Mouse (Mus musculus): Measurements from ENCODE around the gene Vps29. TPM values are rescaled to one million over a fixed set of nuclear protein-coding genes. Genes with fewer than 3 reads are reported as not detected.

The Vps29 gene
- polyA plus RNA-seq, 1 experiment: 105 TPM

DNA sequence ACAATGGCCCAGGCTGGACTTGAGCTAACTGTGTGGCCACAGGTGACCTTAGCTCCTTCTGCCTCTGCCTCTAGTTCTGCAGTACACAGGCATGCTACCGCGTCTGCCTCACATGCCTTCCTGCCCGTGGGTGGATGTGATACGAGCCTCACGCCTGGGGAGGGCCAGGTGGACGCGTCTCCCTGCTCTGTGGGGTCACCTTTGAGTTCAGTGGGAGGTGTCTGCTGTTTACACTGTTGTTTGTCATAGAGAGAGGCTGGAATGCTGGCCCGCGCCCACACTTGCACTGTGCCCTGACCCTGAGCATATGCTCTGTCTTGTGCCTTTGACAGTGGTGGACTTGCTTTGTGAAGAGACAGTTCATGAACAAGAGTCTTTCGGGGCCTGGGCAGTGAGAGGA lies 51.4 kb downstream of the Vps29 start:
- no peak for TF ChIP-seq CTCF (IDR thresholded peaks at IDR 0.05; ENCODE audit: low read depth, low read length)
- no peak for TF ChIP-seq POLR2A (IDR thresholded peaks at IDR 0.05; ENCODE audit: insufficient read depth, low read length)
- TF ChIP-seq EP300 (IDR thresholded peaks at IDR 0.05; ENCODE audit: insufficient read depth, low read depth, low read length): no peak
- no peak overlapping the region for H3K9ac ChIP-seq (ENCODE audit: low read depth, poor library complexity, severe bottlenecking)
- peaks cover 7% of the 10 kb centered on the region; the same call in 1 of the 2 replicates for H3K36me3 ChIP-seq (ENCODE audit: control insufficient read depth, insufficient read depth, low read length, poor library complexity, severe bottlenecking)
- H3K27me3 ChIP-seq (ENCODE audit: control insufficient read depth, insufficient read depth, low read length, poor library complexity, severe bottlenecking): no peaks in the 10 kb centered on the region
- H3K9me3 ChIP-seq (replicated peaks; ENCODE audit: control insufficient read depth, insufficient read depth, low read length, poor library complexity, severe bottlenecking): no peaks in the 10 kb centered on the region
- H3K4me3 ChIP-seq (ENCODE audit: low read depth, low read length): no peak overlapping the region
- no peaks in the 10 kb centered on the region for H3K4me1 ChIP-seq (ENCODE audit: control insufficient read depth, insufficient read depth, low read length)
- H3K27ac ChIP-seq (ENCODE audit: insufficient read depth, low read length): no peak overlapping the region

DNA sequence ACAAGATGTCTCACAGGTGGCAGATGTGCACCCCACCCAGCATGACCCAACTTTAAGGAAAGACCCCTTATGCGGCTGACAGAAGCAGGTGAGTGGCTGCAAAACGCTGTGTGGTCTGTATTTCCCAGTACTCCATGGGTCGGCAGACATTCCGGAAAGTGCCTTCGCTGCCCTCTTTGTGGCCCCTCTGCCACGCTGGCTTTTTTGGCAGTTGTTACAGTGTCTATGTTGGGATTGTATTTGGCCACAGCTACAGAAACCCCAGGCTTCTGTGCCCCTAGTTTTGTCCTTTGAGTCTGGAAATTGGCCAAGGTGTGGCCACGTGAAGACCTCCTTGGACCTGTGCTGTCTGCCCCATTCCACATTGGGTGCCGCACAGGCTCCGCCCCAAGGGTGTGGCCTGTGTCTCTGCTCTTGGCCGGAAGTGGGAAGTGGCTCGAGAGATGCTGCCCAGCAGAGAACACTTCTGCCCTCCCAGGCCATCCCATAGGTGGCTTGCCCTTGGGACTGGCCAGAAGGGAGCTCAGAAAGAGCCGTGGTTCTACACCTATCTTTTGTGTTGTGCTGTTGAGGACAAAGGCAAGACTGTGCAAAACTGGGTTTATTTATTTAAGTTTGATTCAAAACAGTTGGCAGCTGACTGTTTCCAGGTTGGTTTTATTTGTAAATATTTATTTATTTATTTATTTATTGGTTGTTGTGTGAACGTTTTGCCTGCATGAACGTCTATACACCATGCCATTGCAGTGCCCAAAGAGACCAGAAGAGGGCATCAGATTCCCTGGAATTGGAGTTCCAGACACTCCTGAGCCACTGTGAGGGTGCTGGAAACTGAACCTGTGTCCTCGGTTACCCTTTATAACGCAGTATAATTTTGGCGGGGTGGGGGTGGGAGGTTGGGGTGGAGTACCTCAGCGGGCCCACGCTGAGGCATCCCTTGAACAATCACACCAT lies 55.8 kb downstream of the Vps29 start:
- Histone ChIP-seq H3K27ac (ENCODE audit: insufficient read depth, low read length) (no peak overlapping the region), H3K4me1 (ENCODE audit: control insufficient read depth, insufficient read depth, low read length) (no peaks in the 10 kb centered on the region), H3K4me3 (ENCODE audit: low read depth, low read length) (peak overlapping the region; percentile 10; the same call in 1 of the 2 replicates), H3K9me3 (replicated peaks; ENCODE audit: control insufficient read depth, insufficient read depth, low read length, poor library complexity, severe bottlenecking) (no peaks in the 10 kb centered on the region), H3K36me3 (ENCODE audit: control insufficient read depth, insufficient read depth, low read length, poor library complexity, severe bottlenecking) (0 out of 2 replicates have a peak, but pooled peaks cover 2% of the 10 kb centered on the region), H3K27me3 (ENCODE audit: control insufficient read depth, insufficient read depth, low read length, poor library complexity, severe bottlenecking) (no peaks in the 10 kb centered on the region), H3K9ac (ENCODE audit: low read depth, poor library complexity, severe bottlenecking) (no peak overlapping the region)
- peak; percentile 32 for TF ChIP-seq CTCF (IDR thresholded peaks at IDR 0.05; ENCODE audit: low read depth, low read length)
- TF ChIP-seq EP300 (IDR thresholded peaks at IDR 0.05; ENCODE audit: insufficient read depth, low read depth, low read length): no peak

DNA sequence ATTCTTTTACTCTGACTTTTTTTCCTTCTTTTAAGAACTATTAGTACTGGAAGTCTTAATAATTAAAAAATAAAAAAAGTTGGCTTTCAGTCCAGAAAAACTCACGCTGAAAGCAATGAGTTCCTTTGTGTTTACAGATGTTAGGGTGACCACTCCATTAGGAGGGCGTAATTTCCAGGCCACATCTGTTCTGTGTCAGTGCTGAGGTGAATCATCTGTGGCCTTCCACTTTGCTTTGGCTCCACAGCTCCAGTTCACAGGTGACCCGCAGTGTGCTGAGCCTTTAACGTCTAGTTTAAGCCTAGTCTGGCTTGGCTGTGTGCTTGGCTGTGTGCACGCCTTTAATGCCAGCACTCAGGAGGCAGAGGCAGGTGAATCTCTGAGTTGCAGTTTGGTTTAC lies 57.7 kb downstream of the Vps29 start:
- no peaks in the 10 kb centered on the region for H3K27me3 ChIP-seq (ENCODE audit: control insufficient read depth, insufficient read depth, low read length, poor library complexity, severe bottlenecking)
- H3K4me1 ChIP-seq (ENCODE audit: control insufficient read depth, insufficient read depth, low read length): no peaks in the 10 kb centered on the region
- H3K36me3 ChIP-seq (ENCODE audit: control insufficient read depth, insufficient read depth, low read length, poor library complexity, severe bottlenecking): no peaks in the 10 kb centered on the region
- H3K9me3 ChIP-seq (replicated peaks; ENCODE audit: control insufficient read depth, insufficient read depth, low read length, poor library complexity, severe bottlenecking): no peaks in the 10 kb centered on the region
- H3K9ac ChIP-seq (ENCODE audit: low read depth, poor library complexity, severe bottlenecking): no peak overlapping the region
- H3K27ac ChIP-seq (ENCODE audit: insufficient read depth, low read length): no peak overlapping the region
- TF ChIP-seq CTCF (IDR thresholded peaks at IDR 0.05; ENCODE audit: low read depth, low read length) (no peak), POLR2A (IDR thresholded peaks at IDR 0.05; ENCODE audit: insufficient read depth, low read length) (no peak), EP300 (IDR thresholded peaks at IDR 0.05; ENCODE audit: insufficient read depth, low read depth, low read length) (no peak)
- H3K4me3 ChIP-seq (ENCODE audit: low read depth, low read length): no peak overlapping the region

DNA sequence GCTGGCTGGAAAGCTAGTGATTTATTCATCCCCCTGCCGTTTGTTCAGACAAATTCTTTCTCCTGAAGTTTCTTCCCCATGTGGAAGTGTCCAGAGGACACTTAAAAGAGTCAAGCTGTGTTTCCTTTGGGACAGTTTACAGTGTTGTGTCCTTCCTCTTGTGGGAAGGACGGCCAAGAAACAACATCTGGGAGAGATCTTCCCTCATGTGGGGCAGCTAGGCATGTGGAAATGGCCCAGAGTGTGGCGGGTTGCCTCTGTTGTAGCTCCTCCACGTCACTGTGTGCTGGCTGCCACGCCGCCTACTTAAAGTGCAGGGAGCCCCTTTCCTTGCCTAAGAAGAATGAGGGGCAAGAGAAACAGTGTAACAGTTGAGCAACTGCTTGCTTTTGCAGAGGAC lies 58.7 kb downstream of the Vps29 start:
- Histone ChIP-seq H3K4me3 (ENCODE audit: low read depth, low read length) (no peak overlapping the region), H3K9me3 (replicated peaks; ENCODE audit: control insufficient read depth, insufficient read depth, low read length, poor library complexity, severe bottlenecking) (no peaks in the 10 kb centered on the region), H3K4me1 (ENCODE audit: control insufficient read depth, insufficient read depth, low read length) (no peaks in the 10 kb centered on the region), H3K27me3 (ENCODE audit: control insufficient read depth, insufficient read depth, low read length, poor library complexity, severe bottlenecking) (no peaks in the 10 kb centered on the region), H3K9ac (ENCODE audit: low read depth, poor library complexity, severe bottlenecking) (no peak overlapping the region), H3K36me3 (ENCODE audit: control insufficient read depth, insufficient read depth, low read length, poor library complexity, severe bottlenecking) (no peaks in the 10 kb centered on the region), H3K27ac (ENCODE audit: insufficient read depth, low read length) (no peak overlapping the region)
- TF ChIP-seq EP300 (IDR thresholded peaks at IDR 0.05; ENCODE audit: insufficient read depth, low read depth, low read length): no peak

DNA sequence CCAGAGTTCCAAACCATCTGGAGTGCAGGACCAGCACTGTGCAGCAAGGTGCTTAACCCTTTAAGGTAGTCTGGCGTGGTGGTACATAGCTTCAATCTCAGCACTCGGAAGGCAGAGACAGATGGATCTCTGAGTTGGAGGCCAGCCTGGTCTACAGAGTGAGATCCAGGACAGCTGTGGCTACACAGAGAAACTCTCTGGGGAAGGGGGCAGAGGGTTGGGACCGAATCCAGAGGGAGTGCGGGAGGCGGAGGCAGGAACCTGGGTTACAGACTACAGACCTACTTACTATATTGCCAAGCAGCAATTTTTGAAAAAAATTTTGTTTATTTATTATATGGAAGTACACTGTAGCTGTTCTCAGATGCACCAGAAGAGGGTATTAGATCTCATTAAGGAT lies 60.2 kb downstream of the Vps29 start:
- H3K36me3 ChIP-seq (ENCODE audit: control insufficient read depth, insufficient read depth, low read length, poor library complexity, severe bottlenecking): no peaks in the 10 kb centered on the region
- H3K4me1 ChIP-seq (ENCODE audit: control insufficient read depth, insufficient read depth, low read length): no peaks in the 10 kb centered on the region
- H3K9me3 ChIP-seq (replicated peaks; ENCODE audit: control insufficient read depth, insufficient read depth, low read length, poor library complexity, severe bottlenecking): no peaks in the 10 kb centered on the region
- TF ChIP-seq POLR2A (IDR thresholded peaks at IDR 0.05; ENCODE audit: insufficient read depth, low read length) (no peak), EP300 (IDR thresholded peaks at IDR 0.05; ENCODE audit: insufficient read depth, low read depth, low read length) (no peak), CTCF (IDR thresholded peaks at IDR 0.05; ENCODE audit: low read depth, low read length) (no peak)
- H3K4me3 ChIP-seq (ENCODE audit: low read depth, low read length): no peak overlapping the region
- H3K27me3 ChIP-seq (ENCODE audit: control insufficient read depth, insufficient read depth, low read length, poor library complexity, severe bottlenecking): no peaks in the 10 kb centered on the region
- no peak overlapping the region for H3K9ac ChIP-seq (ENCODE audit: low read depth, poor library complexity, severe bottlenecking)
- H3K27ac ChIP-seq (ENCODE audit: insufficient read depth, low read length): no peak overlapping the region

Other genes starting within 250 kb of the Vps29 start
- 2.4 and 3.0 TPM in 2 replicates for gene Ccdc63, start 213.5 kb upstream of the Vps29 start, polyA plus RNA-seq (2011; ENCODE audit: insufficient read depth, insufficient read length, low read depth, missing spikeins)
- 437 and 458 TPM in 2 replicates for gene Ppp1cc, start 196.1 kb upstream of the Vps29 start, polyA plus RNA-seq (2011; ENCODE audit: insufficient read depth, insufficient read length, low read depth, missing spikeins)
- gene Hvcn1, start 147.6 kb upstream of the Vps29 start, polyA plus RNA-seq (2011; ENCODE audit: insufficient read depth, insufficient read length, low read depth, missing spikeins): 10.6 and 11.8 TPM in 2 replicates
- 18.3 and 21.7 TPM in 2 replicates for gene Tctn1, start 89.9 kb upstream of the Vps29 start, polyA plus RNA-seq (2011; ENCODE audit: insufficient read depth, insufficient read length, low read depth, missing spikeins)
- gene Pptc7, start 70.0 kb upstream of the Vps29 start, polyA plus RNA-seq (2011; ENCODE audit: insufficient read depth, insufficient read length, low read depth, missing spikeins): 18.7 and 20.7 TPM in 2 replicates
- gene Rad9b, start 136 bp upstream of the Vps29 start, polyA plus RNA-seq (2011; ENCODE audit: insufficient read depth, insufficient read length, low read depth, missing spikeins): 17.7 and 19.7 TPM in 2 replicates
- 69.3 and 71.9 TPM in 2 replicates for gene Gpn3, start 17.5 kb downstream of the Vps29 start, polyA plus RNA-seq (2011; ENCODE audit: insufficient read depth, insufficient read length, low read depth, missing spikeins)
- gene Fam216a, start 18.0 kb downstream of the Vps29 start, polyA plus RNA-seq (2011; ENCODE audit: insufficient read depth, insufficient read length, low read depth, missing spikeins): 57.0 and 58.5 TPM in 2 replicates
- gene Arpc3, start 37.5 kb downstream of the Vps29 start, polyA plus RNA-seq (2011; ENCODE audit: insufficient read depth, insufficient read length, low read depth, missing spikeins): 289 and 303 TPM in 2 replicates
- 41.7 and 41.9 TPM in 2 replicates for gene Anapc7, start 67.3 kb downstream of the Vps29 start, polyA plus RNA-seq (2011; ENCODE audit: insufficient read depth, insufficient read length, low read depth, missing spikeins)
- gene Atp2a2, start 147.9 kb downstream of the Vps29 start, polyA plus RNA-seq (2011; ENCODE audit: insufficient read depth, insufficient read length, low read depth, missing spikeins): 165 and 177 TPM in 2 replicates

All from ES-Bruce4 (cell line).